Mouse (Mus musculus) kidney, postnatal 0 days (tissue): ENCODE measurements around the gene Gimap8. TPM values are rescaled to one million over a fixed set of nuclear protein-coding genes. Genes with fewer than 3 reads are reported as not detected.

Source experiments
- ATAC-seq: fragments of 200-750 bp; cut with Nextera tagmentation; replicated peaks from 2 replicates; pipeline ENCODE4 v1.8.0; 2017; ENCODE audit warnings: low read depth, moderate number of reproducible peaks, moderate TSS enrichment, moderate library complexity; ENCODE audit not compliant: low FRiP score
- DNase-seq: peaks from one replicate; pipeline ENCODE4 v3.0.0-alpha.2; 2016; ENCODE audit warnings: low spot score
- H3K27ac ChIP-seq: fragments of 300-500 bp; sonication (generic); 2 replicates; pipeline ENCODE4 v1.5.1; 2014; ENCODE audit warnings: mild to moderate bottlenecking
- H3K27me3 ChIP-seq: fragments of 300-500 bp; sonication (generic); 2 replicates; pipeline ENCODE4 v1.6.1; 2014; ENCODE audit warnings: low read length, mixed read lengths; ENCODE audit not compliant: insufficient read depth
- H3K36me3 ChIP-seq: fragments of 300-500 bp; sonication (generic); 2 replicates; pipeline ENCODE4 v1.6.1; 2014; ENCODE audit warnings: low read length, mixed read lengths; ENCODE audit not compliant: insufficient read depth
- H3K4me1 ChIP-seq: fragments of 300-500 bp; sonication (generic); replicated peaks from 2 replicates; pipeline ENCODE4 v1.6.1; 2014; ENCODE audit warnings: antibody characterized with exemption, low read length, mixed read lengths; ENCODE audit not compliant: insufficient read depth
- H3K4me2 ChIP-seq: fragments of 300-500 bp; sonication (generic); 2 replicates; pipeline ENCODE4 v1.6.1; 2014; ENCODE audit warnings: mild to moderate bottlenecking, low read length, moderate library complexity, mixed read lengths
- H3K4me3 ChIP-seq: fragments of 300-500 bp; sonication (generic); replicated peaks from 2 replicates; pipeline ENCODE4 v1.5.1; 2014; ENCODE audit warnings: low read depth, low read length
- H3K9ac ChIP-seq: fragments of 300-500 bp; sonication (generic); 2 replicates; pipeline ENCODE4 v1.6.1; 2014; ENCODE audit warnings: low read depth, low read length
- H3K9me3 ChIP-seq: fragments of 300-500 bp; sonication (generic); replicated peaks from 2 replicates; pipeline ENCODE4 v1.6.1; 2016; ENCODE audit warnings: low read length, inconsistent platforms, mixed read lengths
- CTCF ChIP-seq: IDR thresholded peaks from 2 replicates; pipeline ENCODE4 v1.5.1; 2016; ENCODE audit warnings: antibody characterized with exemption, low read depth, mild to moderate bottlenecking, moderate library complexity
- WGBS: fragments of 180-500 bp; shearing (Covaris S2); extraction: QIAGEN DNeasy Blood & Tissue Kit; methylation state at CpG from one replicate; pipeline ENCODE4 v1.1.7; 2014; 5-methylcytosine and 5-hydroxymethylcytosine counted together
- polyA plus RNA-seq: library from polyadenylated mRNA; unstranded; fragments of >200 nt; fragmentation: Nextera tagmentation; extraction: Ambion mirVana; gene quantifications from 2 replicates; pipeline ENCODE4 v1.2.1, GENCODE M21; 2015

Gimap8 gene
- polyA plus RNA-seq, 1 experiment from 2014 or later, result 4.5 TPM

DNA sequence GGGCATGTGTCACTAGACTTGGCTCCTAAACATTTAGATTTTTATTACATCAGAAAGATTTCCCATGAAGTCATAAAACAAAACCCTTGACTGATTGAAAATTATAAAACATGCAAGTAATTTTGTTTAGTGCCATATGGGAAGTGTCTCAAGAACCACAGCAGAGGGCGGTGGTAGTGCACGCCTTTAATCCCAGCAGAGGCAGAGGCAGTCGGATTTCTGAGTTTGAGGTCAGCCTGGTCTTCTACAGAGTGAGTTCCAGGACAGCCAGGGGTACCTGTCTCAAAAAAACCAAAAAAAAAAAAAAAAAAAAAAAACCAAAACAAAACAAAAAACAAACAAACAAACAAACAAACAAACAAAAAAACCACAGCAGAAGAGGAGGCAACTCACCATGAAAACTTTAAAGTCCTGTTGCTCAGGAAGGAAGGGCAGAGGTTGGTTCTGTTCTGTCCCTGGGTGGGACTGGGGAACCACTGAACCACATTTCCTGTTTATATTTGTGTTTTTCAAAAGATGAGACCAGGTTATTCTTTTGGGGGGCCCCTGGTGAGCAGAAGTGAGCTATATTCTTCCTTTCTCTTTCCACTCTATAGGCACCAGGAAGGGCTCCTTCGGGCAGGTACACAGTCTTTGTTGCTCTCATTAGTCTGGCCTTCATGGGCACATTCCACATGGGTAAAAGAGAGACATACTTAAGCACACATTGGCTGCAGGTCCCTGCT, 50.0 kb downstream of the Gimap8 start:
- H3K9ac ChIP-seq, result no peak overlapping the region
- H3K27me3 ChIP-seq, result no peaks in the 10 kb centered on the region
- ATAC-seq (no peak), DNase-seq (no peak)
- 80% methylated on average over 4 of the region's 4 CpGs for WGBS
- no peak overlapping the region for H3K4me2 ChIP-seq
- TF ChIP-seq CTCF, result no peak
- no peak overlapping the region; the same call in 1 of the 2 replicates for H3K27ac ChIP-seq
- H3K36me3 ChIP-seq, result no peaks in the 10 kb centered on the region
- no peaks in the 10 kb centered on the region for H3K9me3 ChIP-seq
- no peaks in the 10 kb centered on the region for H3K4me1 ChIP-seq
- no peak overlapping the region for H3K4me3 ChIP-seq

DNA sequence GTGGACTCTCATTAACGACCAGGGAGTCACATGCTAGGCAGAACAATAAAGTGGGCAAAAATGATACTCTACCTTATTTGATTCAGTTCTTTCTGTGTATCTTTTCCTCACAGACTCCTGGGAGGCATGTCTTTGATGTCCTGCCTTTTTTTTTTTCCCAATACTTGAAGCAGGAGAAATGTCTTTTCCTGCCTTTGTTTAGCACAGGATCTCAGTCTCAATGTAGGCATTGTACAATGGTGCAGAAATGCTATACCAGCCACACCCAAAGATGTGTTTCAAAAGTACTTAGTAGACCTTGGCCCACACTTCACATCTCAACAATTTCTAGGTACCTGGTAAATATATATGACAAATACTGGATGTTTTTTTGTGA, 50.5 kb downstream of the Gimap8 start:
- no peak overlapping the region for H3K9ac ChIP-seq
- H3K9me3 ChIP-seq, result no peaks in the 10 kb centered on the region
- H3K4me1 ChIP-seq, result no peaks in the 10 kb centered on the region
- no peak for ATAC-seq
- H3K4me3 ChIP-seq, result no peak overlapping the region
- 46% methylated on average over 1 of the region's 1 CpGs for WGBS
- H3K36me3 ChIP-seq, result peaks cover 3% of the 10 kb centered on the region; the same call in 1 of the 2 replicates
- DNase-seq, result no peak
- no peaks in the 10 kb centered on the region for H3K27me3 ChIP-seq
- TF ChIP-seq CTCF, result no peak
- no peak overlapping the region for H3K4me2 ChIP-seq
- no peak overlapping the region for H3K27ac ChIP-seq

DNA sequence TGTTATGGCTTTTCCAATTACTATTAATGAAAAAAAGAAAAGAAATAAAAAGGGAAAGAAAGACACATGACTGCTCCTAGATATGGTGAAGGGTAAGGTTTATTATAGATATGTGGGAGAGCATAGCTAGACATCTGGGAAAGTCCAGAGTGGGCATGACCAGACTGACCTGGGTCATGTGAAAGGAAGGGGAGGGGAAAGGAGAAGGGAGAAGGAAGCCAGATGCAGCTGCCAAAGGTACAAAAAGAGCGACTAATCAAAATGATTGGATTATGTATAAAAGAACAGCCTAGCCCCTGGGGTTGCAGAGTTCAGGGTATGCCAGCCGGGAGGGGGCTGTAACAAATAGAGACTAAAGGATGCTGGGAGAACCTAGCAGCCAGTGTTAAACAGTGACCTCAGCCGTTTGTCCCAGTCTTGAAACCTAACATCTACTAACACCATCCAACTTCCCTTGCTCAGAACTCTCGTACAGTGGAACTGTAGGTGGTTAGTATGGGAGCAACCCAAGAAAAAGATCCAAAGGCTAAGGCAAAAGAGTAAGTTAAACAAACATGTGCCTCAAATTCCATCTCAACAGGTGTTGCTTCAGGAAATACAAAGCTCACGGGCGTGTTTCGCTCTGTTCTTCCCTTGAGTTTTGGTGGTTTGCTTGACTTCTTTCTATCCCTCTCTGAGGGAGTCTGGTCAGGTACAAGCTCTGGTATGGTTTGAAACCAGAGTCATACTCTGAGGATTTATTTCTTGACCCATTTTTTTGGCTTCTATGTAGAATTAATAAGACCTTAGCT, 51.2 kb downstream of the Gimap8 start:
- no peaks in the 10 kb centered on the region for H3K27me3 ChIP-seq
- H3K4me2 ChIP-seq, result no peak overlapping the region
- WGBS, result 83% methylated on average over 7 of the region's 7 CpGs
- H3K9ac ChIP-seq, result no peak overlapping the region
- no peaks in the 10 kb centered on the region for H3K9me3 ChIP-seq
- no peak overlapping the region for H3K4me3 ChIP-seq
- DNase-seq, result no peak
- ATAC-seq, result no peak
- H3K27ac ChIP-seq, result peak overlapping the region; percentile 50
- H3K4me1 ChIP-seq, result no peaks in the 10 kb centered on the region
- peaks cover 3% of the 10 kb centered on the region; the same call in 1 of the 2 replicates for H3K36me3 ChIP-seq
- no peak for TF ChIP-seq CTCF

DNA sequence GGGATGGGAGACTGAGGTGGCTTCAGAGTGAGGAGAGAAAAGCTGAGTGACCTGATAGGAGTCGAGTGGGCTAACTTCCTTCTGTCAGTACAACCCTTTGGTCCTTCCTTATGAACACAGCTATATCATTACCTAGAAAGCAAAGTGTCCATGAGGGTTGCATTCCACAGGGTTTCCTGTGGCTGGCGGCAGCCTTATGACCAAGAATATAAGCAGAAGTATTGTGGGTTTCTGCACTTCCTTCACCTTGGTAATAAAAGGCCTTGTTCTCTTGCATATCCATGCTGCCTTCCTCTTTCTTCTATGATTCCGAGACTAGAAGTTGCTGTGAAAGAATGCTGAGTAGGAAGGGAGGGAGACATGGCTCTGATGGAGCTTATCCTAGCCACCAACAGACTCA, 51.9 kb downstream of the Gimap8 start:
- TF ChIP-seq CTCF, result no peak
- WGBS, result 83% methylated on average over 3 of the region's 3 CpGs
- no peak overlapping the region for H3K4me2 ChIP-seq
- H3K36me3 ChIP-seq, result peaks cover 3% of the 10 kb centered on the region; the same call in 1 of the 2 replicates
- H3K27ac ChIP-seq, result peak overlapping the region; percentile 64
- ATAC-seq (no peak), DNase-seq (no peak)
- H3K9ac ChIP-seq, result no peak overlapping the region
- H3K27me3 ChIP-seq, result no peaks in the 10 kb centered on the region
- H3K9me3 ChIP-seq, result no peaks in the 10 kb centered on the region
- no peaks in the 10 kb centered on the region for H3K4me1 ChIP-seq
- H3K4me3 ChIP-seq, result no peak overlapping the region

DNA sequence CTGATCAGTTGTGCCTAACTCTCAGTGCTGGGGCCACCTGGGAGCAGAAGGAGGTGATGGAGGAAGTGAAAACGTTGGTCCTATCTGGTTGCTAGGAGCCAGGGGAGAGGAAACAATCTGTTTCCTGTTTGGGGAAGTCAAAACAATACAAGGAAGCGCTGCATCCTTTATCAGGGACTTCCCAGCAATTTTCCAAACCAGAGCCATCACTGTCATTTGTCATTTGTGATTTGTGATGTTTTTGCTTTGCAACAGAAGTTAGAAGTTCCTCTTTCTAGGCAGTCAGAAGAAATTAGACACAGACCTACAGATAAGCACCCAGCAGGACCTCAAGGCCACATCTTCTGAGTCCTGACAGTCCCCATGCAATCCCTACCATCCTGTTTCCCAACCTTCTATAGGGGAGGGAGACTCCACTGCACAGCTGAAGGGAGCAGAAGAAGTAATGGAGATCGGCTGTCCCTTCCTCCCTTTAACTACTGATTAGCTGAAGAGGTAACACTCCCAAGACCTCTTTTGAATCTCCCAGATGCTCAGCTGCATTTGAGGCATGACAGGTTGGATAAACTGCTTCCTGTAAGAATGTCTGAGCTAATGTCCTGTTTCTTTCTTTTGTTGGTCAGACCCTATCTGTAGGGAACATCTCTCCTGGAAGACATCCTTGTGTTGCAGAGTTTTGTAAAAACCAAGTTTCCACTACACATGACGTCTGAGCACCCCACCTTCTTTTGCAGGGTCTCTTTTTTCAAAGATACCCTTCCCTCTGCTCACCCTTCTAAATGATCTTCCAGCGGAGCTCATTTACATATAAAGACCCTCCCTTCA, 53.4 kb downstream of the Gimap8 start:
- no peak for TF ChIP-seq CTCF
- Histone ChIP-seq H3K4me3 (no peak overlapping the region), H3K9ac (no peak overlapping the region), H3K27ac (peak overlapping the region; percentile 66), H3K4me2 (no peak overlapping the region), H3K9me3 (no peaks in the 10 kb centered on the region), H3K27me3 (no peaks in the 10 kb centered on the region), H3K36me3 (peaks cover 3% of the 10 kb centered on the region; the same call in 1 of the 2 replicates), H3K4me1 (no peaks in the 10 kb centered on the region)
- 52% methylated on average over 5 of the region's 5 CpGs for WGBS
- DNase-seq (peak; percentile 61), ATAC-seq (no peak)

DNA sequence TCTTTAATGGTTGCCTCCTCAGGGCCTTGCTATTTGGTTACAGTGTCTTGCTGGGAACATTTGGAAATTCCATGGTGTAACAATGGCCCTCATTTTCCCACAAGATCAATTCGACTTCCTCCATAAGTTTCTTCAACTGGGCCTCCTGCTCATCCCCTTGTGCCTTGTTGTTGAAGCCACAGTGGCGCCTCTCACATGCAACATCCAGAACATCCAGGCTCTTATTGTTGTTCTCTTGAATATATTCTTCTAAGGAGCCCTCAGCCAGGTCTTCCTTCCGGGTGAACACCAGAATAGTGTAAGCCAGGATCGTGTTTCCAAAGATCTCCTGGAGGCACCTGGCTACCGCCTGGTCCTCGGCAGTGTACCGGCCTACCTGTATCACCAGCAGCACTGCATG, 55.1 kb downstream of the Gimap8 start:
- Histone ChIP-seq H3K27me3 (no peaks in the 10 kb centered on the region), H3K36me3 (peaks cover 3% of the 10 kb centered on the region; the same call in 1 of the 2 replicates), H3K27ac (peak overlapping the region; percentile 19; the same call in 1 of the 2 replicates), H3K4me2 (no peak overlapping the region), H3K9me3 (no peaks in the 10 kb centered on the region), H3K4me1 (no peaks in the 10 kb centered on the region), H3K4me3 (no peak overlapping the region), H3K9ac (no peak overlapping the region)
- TF ChIP-seq CTCF, result no peak
- ATAC-seq, result no peak
- 84% methylated on average over 7 of the region's 7 CpGs for WGBS
- DNase-seq, result no peak
